Mouse (Mus musculus): ENCODE measurements at regions not wholly inside any gene's neighbourhood (a gene's known extent, or its start where the extent isn't known, plus 50 kb on each side); places are given as distances from the start of the nearest gene placed in this dataset.

GRCm38 (mm10) chr2:33991299-33991698 is 103.6 kb upstream of the Mvb12b start:
- TF ChIP-seq USF1 (IDR thresholded peaks at IDR 0.05; ENCODE audit: low read depth): no peak
- no peak for TF ChIP-seq CEBPB (IDR thresholded peaks at IDR 0.05; ENCODE audit: low read depth)

All from C2C12 (cell line).